Mouse (Mus musculus) layer of hippocampus, adult 2 months (tissue): ENCODE measurements around the gene Ceacam13. TPM values are rescaled to one million over a fixed set of nuclear protein-coding genes. Genes with fewer than 3 reads are reported as not detected.
"Not testable (repeated sequence)": the region's sequence is repeated elsewhere in the genome, so short reads cannot be mapped to it uniquely, and the experiment has no call there.

Source experiments
- DNase-seq, 2 experiments: peaks; one replicate each; pipeline ENCODE4 v3.0.0; 2022; ENCODE audit warnings: low spot score in 2 of 2
- H3K27ac ChIP-seq: fragments of 200-600 bp; 2 replicates; pipeline ENCODE4 v1.8.1; 2022
- H3K4me3 ChIP-seq: fragments of 200-600 bp; 2 replicates; pipeline ENCODE4 v1.8.1; 2022; ENCODE audit warnings: mild to moderate bottlenecking
- CTCF ChIP-seq: fragments of 200-600 bp; conservative IDR thresholded peaks from 2 replicates; pipeline ENCODE4 v1.8.1; 2022; ENCODE audit warnings: antibody characterized with exemption, mild to moderate bottlenecking, moderate library complexity
- long read RNA-seq, 2 experiments: library from polyadenylated mRNA; stranded (forward); transcript quantifications; one replicate each; pipeline ENCODE4 v2.0.0; 2021; ENCODE audit warnings: borderline mapping rate in 2 of 2
- microRNA-seq, 2 experiments: library from miRNA; unstranded; fragments of <30 nt; microRNA quantifications; one replicate each; pipeline ENCODE4 v1.2.0; 2021
- total RNA-seq, 2 experiments: library from RNA; stranded (reverse); gene quantifications; 2 replicates each; pipeline ENCODE4 v1.2.3; 2021

Ceacam13 gene
- total RNA-seq = not detected
- long read RNA-seq, experiment 1 = 0 reads
- long read RNA-seq, experiment 2 = 0 reads

DNA sequence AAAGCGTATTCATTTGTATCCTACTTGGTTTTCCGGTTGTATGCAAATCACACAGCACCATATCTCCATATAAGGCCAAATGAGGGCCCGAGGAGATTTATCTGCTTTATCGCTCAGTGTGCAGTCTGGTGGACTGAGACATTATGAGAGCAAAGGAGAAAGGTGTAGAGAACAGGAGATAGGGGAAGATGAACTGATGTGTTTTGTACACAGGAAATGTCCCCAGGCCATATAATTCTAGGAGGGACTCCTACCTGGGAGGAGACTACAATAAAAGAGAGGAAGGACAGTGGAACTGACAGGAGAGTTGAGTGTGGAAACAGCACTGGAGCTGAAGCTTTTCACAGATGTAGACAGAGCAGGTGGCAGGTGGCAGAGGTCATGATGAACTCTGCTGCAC is at the start of gene Ceacam13:
Gene Ceacam13 (plus strand): TSS at position 301 of the 400 bp plus-strand sequence.
- no peak within 1 kb of the TSS for H3K27ac ChIP-seq
- no peak for DNase-seq
- TF ChIP-seq CTCF = no peak
- no peak within 1 kb of the TSS for H3K4me3 ChIP-seq

DNA sequence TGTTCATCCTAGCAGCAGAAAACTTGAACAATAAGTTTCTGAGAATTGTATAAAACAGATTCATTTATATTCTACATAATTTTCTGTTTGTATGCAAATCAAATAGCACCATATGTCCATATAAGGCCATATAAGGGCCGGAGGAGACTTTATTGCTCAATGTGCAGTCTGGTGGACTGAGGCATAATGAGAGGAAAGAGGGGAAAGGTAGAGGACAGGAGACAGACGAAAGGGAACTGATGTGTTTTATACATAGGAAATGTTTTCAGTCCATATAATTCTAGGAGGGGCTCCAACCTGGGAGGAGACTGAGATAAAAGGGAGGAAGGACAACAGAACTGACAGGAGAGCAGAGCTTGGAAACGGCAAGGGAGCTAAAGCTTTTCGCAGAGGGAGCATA is 37.9 kb upstream of the Ceacam13 start, which contains the start of gene Ceacam11:
Gene Ceacam11 (plus strand): TSS at position 301 of the 400 bp plus-strand sequence.
- Histone ChIP-seq H3K27ac (no peak within 1 kb of the TSS), H3K4me3 (no peak within 1 kb of the TSS)
- no peak for TF ChIP-seq CTCF
- DNase-seq = no peak

- H3K27ac ChIP-seq, H3K4me3 ChIP-seq, DNase-seq: not testable (repeated sequence)
Measured at GRCm38 (mm10) chr7:18001131-18001530, 8.6 kb upstream of the Ceacam13 start.

- Histone ChIP-seq H3K4me3 (no peak within 1 kb of the TSS), H3K27ac (no peak within 1 kb of the TSS)
- DNase-seq = no peak
- no peak for TF ChIP-seq CTCF
Measured at GRCm38 (mm10) chr7:18065629-18066028, 55.9 kb downstream of the Ceacam13 start, which contains the start of gene Ceacam12. Ceacam12 (plus strand) TSS chr7:18065929.

Small RNA genes within 50 kb of the gene (microRNA-seq; reads per million reads assigned to microRNA genes)
- gene Gm22414 = 0 reads per million in 2 experiments

Other genes with a start within 250 kb of the Ceacam13 start
- not detected for gene Ceacam14, start 197.3 kb upstream of the Ceacam13 start, total RNA-seq
- not detected for gene Gm5155, start 138.1 kb upstream of the Ceacam13 start, total RNA-seq
- not detected for gene Ceacam11, start 37.8 kb upstream of the Ceacam13 start, total RNA-seq
- gene Ceacam12, start 56.0 kb downstream of the Ceacam13 start, total RNA-seq = not detected
- not detected for gene Igfl3, start 166.6 kb downstream of the Ceacam13 start, total RNA-seq
- gene Mill1, start 235.5 kb downstream of the Ceacam13 start, total RNA-seq = not detected